Mouse (Mus musculus) neural tube, embryonic 13.5 days (tissue): Measurements from ENCODE around the gene Kank1. TPM values are rescaled to one million over a fixed set of nuclear protein-coding genes. Genes with fewer than 3 reads are reported as not detected.

Experiments
- ATAC-seq: fragments of 200-750 bp; cut with Nextera tagmentation; 2 replicates; pipeline ENCODE4 v1.8.0; 2017; ENCODE audit warnings: low read depth, mild to moderate bottlenecking, moderate TSS enrichment, moderate library complexity
- H3K27ac ChIP-seq: fragments of 300-500 bp; sonication (generic); replicated peaks from 2 replicates; pipeline ENCODE4 v1.5.1; 2015; ENCODE audit warnings: moderate library complexity, mild to moderate bottlenecking, inconsistent platforms
- H3K27me3 ChIP-seq: fragments of 300-500 bp; sonication (generic); 2 replicates; pipeline ENCODE4 v1.6.1; 2015; ENCODE audit warnings: mild to moderate bottlenecking, inconsistent platforms
- H3K36me3 ChIP-seq: fragments of 300-500 bp; sonication (generic); 2 replicates; pipeline ENCODE4 v1.6.1; 2015; ENCODE audit warnings: mild to moderate bottlenecking, inconsistent platforms
- H3K4me1 ChIP-seq: fragments of 300-500 bp; sonication (generic); replicated peaks from 2 replicates; pipeline ENCODE4 v1.6.1; 2015; ENCODE audit warnings: inconsistent platforms
- H3K4me2 ChIP-seq: fragments of 300-500 bp; sonication (generic); 2 replicates; pipeline ENCODE4 v1.6.1; 2015; ENCODE audit warnings: inconsistent platforms, mild to moderate bottlenecking, moderate library complexity
- H3K4me3 ChIP-seq: fragments of 300-500 bp; sonication (generic); 2 replicates; pipeline ENCODE4 v1.5.1; 2015; ENCODE audit warnings: mild to moderate bottlenecking, inconsistent platforms
- H3K9ac ChIP-seq: fragments of 300-500 bp; sonication (generic); 2 replicates; pipeline ENCODE4 v1.6.1; 2015; ENCODE audit warnings: moderate library complexity, mild to moderate bottlenecking, inconsistent platforms
- H3K9me3 ChIP-seq: fragments of 300-500 bp; sonication (generic); 2 replicates; pipeline ENCODE4 v1.6.1; 2016; ENCODE audit warnings: inconsistent platforms
- WGBS: fragments of 180-500 bp; shearing (Covaris S2); methylation state at CpG from one replicate; pipeline ENCODE4 v1.1.7; 2015; 5-methylcytosine and 5-hydroxymethylcytosine counted together
- polyA plus RNA-seq: library from polyadenylated mRNA; unstranded; fragments of >200 nt; fragmentation: Nextera tagmentation; extraction: Ambion mirVana; gene quantifications from 2 replicates; pipeline ENCODE4 v1.2.1, GENCODE M21; 2015

Gene Kank1
- polyA plus RNA-seq, 1 experiment from 2014 or later: 10.3 TPM

DNA sequence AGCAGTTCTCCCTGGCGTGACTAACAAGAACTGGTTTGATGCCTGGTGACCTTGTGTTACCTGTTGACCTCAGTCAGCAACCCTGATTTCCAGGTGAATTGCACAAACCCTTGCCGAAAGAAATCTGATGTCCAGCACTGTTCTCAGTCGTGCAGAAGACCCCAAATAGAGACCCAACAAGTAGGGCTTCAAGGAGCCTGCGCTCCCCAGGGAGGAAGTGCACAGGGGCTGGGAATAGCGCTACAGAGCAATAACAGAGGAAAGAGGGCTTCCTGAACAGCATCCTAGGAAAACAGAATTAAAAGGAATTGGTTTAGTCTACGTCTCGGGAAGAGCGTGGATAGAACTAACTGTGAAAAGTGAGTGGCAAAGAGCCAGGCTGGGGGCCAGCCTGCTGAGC, 183.2 kb downstream of the Kank1 start:
- ATAC-seq: no peak
- 0 out of 2 replicates have a peak, but pooled peaks cover 5% of the 10 kb centered on the region for H3K4me1 ChIP-seq
- H3K9me3 ChIP-seq: no peaks in the 10 kb centered on the region
- 72% methylated on average over 8 of the region's 8 CpGs for WGBS
- H3K4me3 ChIP-seq: no peak overlapping the region
- no peaks in the 10 kb centered on the region for H3K36me3 ChIP-seq
- H3K4me2 ChIP-seq: no peak overlapping the region
- no peak overlapping the region for H3K9ac ChIP-seq
- no peaks in the 10 kb centered on the region for H3K27me3 ChIP-seq
- H3K27ac ChIP-seq: no peak overlapping the region

DNA sequence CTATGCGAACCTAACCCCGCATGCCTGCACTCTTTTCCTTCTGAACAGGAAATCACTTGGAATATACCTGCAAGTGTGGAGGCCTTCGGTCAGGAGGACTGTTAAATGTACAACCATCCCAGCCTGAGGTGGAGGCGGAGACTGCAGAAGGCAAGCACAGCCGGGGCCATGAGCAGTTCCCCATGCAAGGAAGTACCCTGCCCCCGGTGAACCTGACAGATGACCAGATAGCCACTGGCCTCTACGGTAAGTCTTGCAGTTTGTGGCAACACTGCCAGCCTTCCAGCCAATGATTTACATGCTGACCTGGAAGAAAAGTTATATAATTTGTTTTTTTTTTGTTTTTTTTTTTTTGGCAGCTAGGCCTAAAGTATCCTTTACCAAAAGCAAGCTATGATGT, 185.3 kb downstream of the Kank1 start:
- Histone ChIP-seq H3K4me2 (no peak overlapping the region), H3K4me1 (no peaks in the 10 kb centered on the region), H3K36me3 (no peaks in the 10 kb centered on the region), H3K9me3 (no peaks in the 10 kb centered on the region), H3K4me3 (no peak overlapping the region), H3K27me3 (no peaks in the 10 kb centered on the region), H3K9ac (no peak overlapping the region), H3K27ac (no peak overlapping the region)
- ATAC-seq: no peak
- WGBS: 89% methylated on average over 7 of the region's 7 CpGs

- no peaks in the 10 kb centered on the region for H3K27me3 ChIP-seq
- ATAC-seq: no peak
- no peak overlapping the region for H3K4me3 ChIP-seq
- H3K4me2 ChIP-seq: no peak overlapping the region
- 0 out of 2 replicates have a peak, but pooled peaks cover 6% of the 10 kb centered on the region for H3K36me3 ChIP-seq
- no peaks in the 10 kb centered on the region for H3K9me3 ChIP-seq
- no peaks in the 10 kb centered on the region for H3K4me1 ChIP-seq
- 89% methylated on average over 5 of the region's 5 CpGs for WGBS
- H3K27ac ChIP-seq: no peak overlapping the region
- H3K9ac ChIP-seq: no peak overlapping the region
These were observed 186.6 kb downstream of the Kank1 start for GRCm38 (mm10) chr19:25423371-25423770.

DNA sequence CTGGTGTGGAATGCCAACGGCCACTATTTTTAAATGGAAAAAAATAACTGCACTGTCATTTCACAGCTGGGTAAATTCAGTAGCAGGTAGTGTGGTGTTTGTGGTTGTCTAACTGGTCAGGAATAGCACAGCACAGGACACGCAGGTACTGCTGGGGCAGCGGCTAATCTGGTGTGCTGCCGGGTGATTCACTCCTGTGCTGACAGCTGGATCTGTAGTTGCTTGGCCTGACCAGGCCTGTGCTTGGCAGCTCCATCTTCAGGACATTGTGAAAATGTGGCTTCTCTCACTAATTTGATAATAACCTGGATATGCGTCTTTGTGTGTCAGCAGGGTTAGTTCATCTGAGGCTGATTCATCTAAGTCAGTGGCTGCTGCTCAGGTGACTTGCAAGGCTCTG, 189.7 kb downstream of the Kank1 start:
- Histone ChIP-seq H3K36me3 (0 out of 2 replicates have a peak, but pooled peaks cover 7% of the 10 kb centered on the region), H3K9ac (no peak overlapping the region), H3K4me1 (no peaks in the 10 kb centered on the region), H3K27ac (no peak overlapping the region), H3K4me2 (no peak overlapping the region), H3K27me3 (no peaks in the 10 kb centered on the region), H3K9me3 (no peaks in the 10 kb centered on the region), H3K4me3 (no peak overlapping the region)
- WGBS: 96% methylated on average over 5 of the region's 5 CpGs
- ATAC-seq: no peak

GRCm38 (mm10) chr19:25427886-25428285, 191.1 kb downstream of the Kank1 start:
- H3K4me1 ChIP-seq: no peaks in the 10 kb centered on the region
- H3K4me2 ChIP-seq: no peak overlapping the region
- H3K9me3 ChIP-seq: no peaks in the 10 kb centered on the region
- 96% methylated on average over 17 of the region's 17 CpGs for WGBS
- ATAC-seq: no peak
- H3K4me3 ChIP-seq: no peak overlapping the region
- no peak overlapping the region for H3K9ac ChIP-seq
- 0 out of 2 replicates have a peak, but pooled peaks cover 7% of the 10 kb centered on the region for H3K36me3 ChIP-seq
- no peak overlapping the region for H3K27ac ChIP-seq
- no peaks in the 10 kb centered on the region for H3K27me3 ChIP-seq

DNA sequence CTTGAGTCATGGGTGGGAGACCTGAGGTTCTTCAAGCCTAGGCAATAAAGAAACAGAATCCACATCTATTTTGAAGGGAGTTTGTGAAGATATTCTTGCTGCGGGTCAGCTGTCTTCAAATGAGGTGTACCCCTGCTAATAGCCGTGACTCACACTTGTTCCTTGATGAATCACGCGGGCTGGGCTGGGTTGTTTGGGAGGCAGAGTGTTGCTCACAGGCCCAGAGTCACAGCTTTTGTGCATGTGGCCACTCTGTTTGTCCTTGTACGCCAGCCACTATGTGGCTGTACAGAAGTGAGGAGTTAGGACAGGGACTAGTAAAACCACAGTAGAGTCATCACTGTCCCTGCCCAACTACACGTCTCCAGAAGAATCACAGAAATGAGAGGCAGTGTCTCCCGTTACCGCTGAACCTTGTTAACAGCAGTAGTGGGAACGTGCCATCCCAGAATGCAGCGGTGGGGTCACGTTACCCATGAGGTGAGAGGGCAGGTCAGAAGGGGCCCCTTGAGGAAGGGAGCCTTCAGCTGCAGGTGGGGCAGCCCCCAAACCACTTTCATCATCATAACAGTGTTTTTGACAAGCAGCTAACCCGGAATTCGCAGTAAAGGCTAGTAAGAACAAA, 191.7 kb downstream of the Kank1 start:
- Histone ChIP-seq H3K27me3 (no peaks in the 10 kb centered on the region), H3K27ac (no peak overlapping the region), H3K4me3 (no peak overlapping the region), H3K4me1 (0 out of 2 replicates have a peak, but pooled peaks cover 2% of the 10 kb centered on the region), H3K9me3 (no peaks in the 10 kb centered on the region), H3K4me2 (no peak overlapping the region), H3K36me3 (0 out of 2 replicates have a peak, but pooled peaks cover 7% of the 10 kb centered on the region), H3K9ac (no peak overlapping the region)
- ATAC-seq: no peak
- WGBS: 90% methylated on average over 13 of the region's 13 CpGs

DNA sequence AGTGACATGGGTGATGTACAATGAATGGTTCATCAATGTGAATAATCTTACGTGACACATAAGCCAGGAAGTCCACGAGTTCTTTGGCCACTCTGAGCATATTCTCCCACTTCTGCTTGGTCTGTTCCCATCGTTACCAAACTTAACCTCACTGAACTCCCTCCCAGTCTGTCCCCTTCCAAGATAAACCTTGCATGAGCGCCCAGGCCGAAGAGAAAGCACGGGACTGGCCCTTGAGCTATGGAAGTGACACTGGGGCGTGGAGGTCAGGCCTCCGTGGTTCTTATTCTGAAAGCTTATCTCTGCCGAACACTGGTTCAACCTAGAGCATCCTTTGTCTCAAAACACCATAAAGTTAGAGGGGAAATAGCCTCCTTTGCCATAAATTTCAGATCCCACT, 194.7 kb downstream of the Kank1 start:
- H3K27me3 ChIP-seq: no peaks in the 10 kb centered on the region; the same call in 1 of the 2 replicates
- no peak for ATAC-seq
- peaks cover 15% of the 10 kb centered on the region for H3K4me1 ChIP-seq
- no peak overlapping the region for H3K9ac ChIP-seq
- H3K27ac ChIP-seq: no peak overlapping the region
- 0 out of 2 replicates have a peak, but pooled peaks cover 7% of the 10 kb centered on the region for H3K36me3 ChIP-seq
- H3K9me3 ChIP-seq: no peaks in the 10 kb centered on the region
- H3K4me3 ChIP-seq: no peak overlapping the region
- 38% methylated on average over 9 of the region's 9 CpGs for WGBS
- no peak overlapping the region for H3K4me2 ChIP-seq

DNA sequence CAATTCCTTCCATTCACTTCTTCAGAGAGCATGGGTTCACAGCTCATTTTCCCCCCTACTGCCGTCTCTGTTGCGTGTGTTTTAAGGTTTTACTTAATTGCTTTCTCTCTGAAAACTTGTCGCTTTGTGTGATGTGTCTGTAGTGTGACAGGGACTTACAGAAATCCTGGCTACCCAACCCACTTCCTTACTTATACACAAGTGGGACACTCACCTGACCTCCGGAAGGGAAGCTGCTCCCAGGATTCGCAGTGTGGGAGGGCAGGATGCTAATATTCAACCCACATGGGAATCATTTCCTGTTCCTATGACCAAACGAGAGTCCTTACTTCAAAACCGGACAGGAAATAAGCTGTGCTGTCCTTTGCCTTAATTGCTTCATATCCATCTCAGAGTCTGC, 195.1 kb downstream of the Kank1 start:
- Histone ChIP-seq H3K27me3 (no peaks in the 10 kb centered on the region; the same call in 1 of the 2 replicates), H3K4me3 (no peak overlapping the region), H3K27ac (no peak overlapping the region), H3K4me2 (no peak overlapping the region), H3K36me3 (0 out of 2 replicates have a peak, but pooled peaks cover 7% of the 10 kb centered on the region), H3K4me1 (peaks cover 19% of the 10 kb centered on the region), H3K9ac (no peak overlapping the region), H3K9me3 (no peaks in the 10 kb centered on the region)
- no peak for ATAC-seq
- 64% methylated on average over 7 of the region's 7 CpGs for WGBS

DNA sequence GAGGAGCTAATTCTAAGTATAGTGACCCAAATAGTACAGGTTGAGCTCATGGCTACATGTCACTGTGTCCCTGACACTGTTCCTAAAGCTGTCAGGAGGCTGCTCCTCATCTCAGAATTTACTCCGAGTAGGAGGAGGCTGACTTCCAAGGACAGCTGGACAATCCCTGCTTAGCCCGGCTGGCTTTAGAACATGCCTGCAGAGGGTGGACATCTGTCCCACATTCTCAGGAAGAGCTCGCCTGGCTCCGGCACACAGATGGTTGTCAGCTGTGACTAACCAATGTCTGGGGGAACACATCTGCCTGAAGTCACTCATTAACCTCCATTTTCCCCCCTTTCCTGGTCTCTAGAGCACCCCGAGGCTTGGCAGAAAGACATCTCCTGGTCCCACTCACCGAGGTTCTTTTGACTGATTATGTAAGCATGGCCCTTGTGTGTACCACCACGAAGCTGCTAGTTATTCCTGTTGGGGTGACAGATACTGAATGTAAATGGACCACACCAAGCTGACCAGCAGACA, 196.5 kb downstream of the Kank1 start:
- no peak for ATAC-seq
- H3K36me3 ChIP-seq: 0 out of 2 replicates have a peak, but pooled peaks cover 3% of the 10 kb centered on the region
- H3K27me3 ChIP-seq: no peaks in the 10 kb centered on the region; the same call in 1 of the 2 replicates
- H3K4me1 ChIP-seq: peaks cover 31% of the 10 kb centered on the region
- 50% methylated on average over 7 of the region's 7 CpGs for WGBS
- H3K4me2 ChIP-seq: no peak overlapping the region
- no peak overlapping the region for H3K27ac ChIP-seq
- H3K4me3 ChIP-seq: no peak overlapping the region
- no peak overlapping the region for H3K9ac ChIP-seq
- H3K9me3 ChIP-seq: no peaks in the 10 kb centered on the region

DNA sequence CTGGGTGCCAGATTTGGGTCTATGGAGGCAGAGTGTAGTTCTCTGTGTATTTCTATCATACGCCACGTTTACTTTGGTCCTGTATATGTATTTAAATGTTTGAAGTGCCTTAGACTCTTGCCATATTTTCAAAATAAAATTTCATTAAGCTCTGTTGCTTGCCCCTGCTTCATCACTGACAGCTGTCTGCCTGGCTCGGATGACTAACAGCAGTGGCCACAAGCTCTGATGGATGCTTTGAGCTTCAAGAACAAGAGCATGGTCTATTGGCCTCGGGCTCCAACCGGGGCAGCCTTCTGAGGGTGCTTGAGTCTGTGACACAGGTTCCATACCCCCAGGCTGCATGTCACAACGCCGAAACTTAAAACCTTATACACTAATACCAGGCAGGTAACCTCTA, 197.6 kb downstream of the Kank1 start:
- Histone ChIP-seq H3K4me1 (peaks cover 33% of the 10 kb centered on the region), H3K36me3 (no peaks in the 10 kb centered on the region), H3K4me3 (no peak overlapping the region), H3K9ac (no peak overlapping the region), H3K9me3 (no peaks in the 10 kb centered on the region), H3K27ac (no peak overlapping the region), H3K4me2 (no peak overlapping the region), H3K27me3 (no peaks in the 10 kb centered on the region; the same call in 1 of the 2 replicates)
- ATAC-seq: no peak
- 82% methylated on average over 7 of the region's 7 CpGs for WGBS

GRCm38 (mm10) chr19:25434795-25435194, 198.0 kb downstream of the Kank1 start:
- H3K27ac ChIP-seq: no peak overlapping the region
- H3K4me3 ChIP-seq: no peak overlapping the region
- peaks cover 37% of the 10 kb centered on the region for H3K4me1 ChIP-seq
- WGBS: 53% methylated on average over 6 of the region's 6 CpGs
- no peak for ATAC-seq
- H3K9ac ChIP-seq: no peak overlapping the region
- no peaks in the 10 kb centered on the region for H3K9me3 ChIP-seq
- no peak overlapping the region for H3K4me2 ChIP-seq
- H3K36me3 ChIP-seq: no peaks in the 10 kb centered on the region
- no peaks in the 10 kb centered on the region; the same call in 1 of the 2 replicates for H3K27me3 ChIP-seq

GRCm38 (mm10) chr19:25435412-25435811, 198.6 kb downstream of the Kank1 start:
- Histone ChIP-seq H3K4me1 (peaks cover 41% of the 10 kb centered on the region), H3K27me3 (no peaks in the 10 kb centered on the region; the same call in 1 of the 2 replicates), H3K9ac (no peak overlapping the region), H3K9me3 (no peaks in the 10 kb centered on the region), H3K4me2 (no peak overlapping the region), H3K36me3 (no peaks in the 10 kb centered on the region), H3K4me3 (no peak overlapping the region), H3K27ac (no peak overlapping the region)
- WGBS: 76% methylated on average over 5 of the region's 5 CpGs
- no peak for ATAC-seq
